Mouse (Mus musculus): ENCODE measurements at regions not wholly inside any gene's neighbourhood (a gene's known extent, or its start where the extent isn't known, plus 50 kb on each side); places are given as distances from the start of the nearest gene placed in this dataset.
"Not testable (repeated sequence)": the region's sequence is repeated elsewhere in the genome, so short reads cannot be mapped to it uniquely, and the experiment has no call there.

DNA sequence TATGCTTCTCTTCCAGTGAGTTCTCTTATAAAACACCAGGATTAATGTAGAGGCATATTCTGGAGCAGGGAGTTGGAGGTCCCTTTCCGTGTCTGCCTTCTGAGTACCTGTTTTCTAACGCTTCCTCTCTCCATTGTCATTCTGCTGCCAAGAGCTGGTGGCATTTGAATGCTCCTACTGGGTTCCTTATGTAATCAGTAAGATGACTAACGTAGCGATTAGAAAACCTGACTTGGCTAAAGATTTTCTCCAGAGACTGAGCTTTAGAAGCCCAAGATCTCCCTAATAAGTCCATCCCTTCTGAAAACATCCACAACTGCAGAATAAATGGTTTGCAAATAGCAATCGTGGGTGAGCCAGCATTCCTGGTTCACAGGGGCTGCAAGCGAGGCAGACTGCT, 174.5 kb downstream of the Dhx15 start:
- DNase-seq (ENCODE audit: extremely low spot score): no peak

DNA sequence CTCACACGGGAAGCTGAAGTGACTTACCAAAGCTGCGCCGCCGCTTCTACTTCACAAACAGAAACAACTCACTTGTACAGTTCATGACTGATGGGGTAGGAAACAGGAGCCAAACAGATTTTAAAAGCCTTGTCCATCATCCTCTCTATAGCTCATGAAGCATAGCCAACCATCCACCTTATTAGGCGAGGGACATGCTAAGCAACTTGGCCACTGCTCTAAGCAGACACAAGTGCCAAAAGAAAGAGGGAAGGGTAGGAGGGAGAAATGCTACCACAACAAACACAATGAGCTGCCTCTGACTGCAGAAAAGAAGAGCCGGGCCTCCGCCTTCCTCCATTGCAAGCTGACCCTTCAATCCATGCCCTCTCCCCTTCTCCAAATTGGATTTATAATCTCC, 179.9 kb downstream of the Dhx15 start:
- no peak for DNase-seq (ENCODE audit: extremely low spot score)

DNA sequence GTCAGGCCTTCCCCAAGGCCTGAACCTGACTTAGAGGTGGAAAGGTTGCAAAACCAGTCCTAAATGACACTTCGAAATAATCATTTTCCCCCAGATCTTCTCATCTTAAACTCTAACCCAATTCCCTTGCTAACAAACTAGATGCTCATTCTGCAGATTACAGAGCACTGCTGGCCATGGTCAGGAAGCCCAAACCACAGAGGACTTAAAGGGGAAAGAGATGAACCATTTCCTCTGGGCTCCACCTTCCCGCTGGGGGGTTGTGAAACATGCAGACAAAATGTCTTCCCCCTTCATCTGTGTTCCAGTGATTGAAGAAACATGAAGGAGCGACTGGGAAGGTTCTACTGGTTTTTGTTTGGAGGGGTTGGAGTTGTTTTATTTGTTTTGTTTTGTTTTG, 181.4 kb downstream of the Dhx15 start:
- no peak for DNase-seq (ENCODE audit: extremely low spot score)

DNA sequence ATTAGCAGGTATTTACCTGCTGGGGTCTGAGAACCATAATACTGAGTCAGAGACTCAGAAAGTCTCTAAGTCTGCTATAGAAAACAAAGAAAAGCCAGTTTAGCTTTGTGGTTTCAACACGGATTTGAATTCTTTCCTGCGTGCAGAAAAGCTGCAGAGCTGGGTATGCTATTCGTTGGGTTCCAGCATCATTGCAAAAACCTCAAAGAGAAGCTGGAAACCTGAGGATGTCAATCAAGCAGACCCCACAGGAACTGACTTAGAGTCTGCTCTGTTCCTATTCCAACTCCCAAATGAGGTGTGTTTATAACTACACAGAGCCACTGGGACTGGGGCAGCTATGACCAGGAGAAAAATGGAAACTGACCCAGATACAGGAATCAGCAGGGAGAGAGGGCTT, 183.5 kb downstream of the Dhx15 start:
- DNase-seq (ENCODE audit: extremely low spot score): no peak

DNA sequence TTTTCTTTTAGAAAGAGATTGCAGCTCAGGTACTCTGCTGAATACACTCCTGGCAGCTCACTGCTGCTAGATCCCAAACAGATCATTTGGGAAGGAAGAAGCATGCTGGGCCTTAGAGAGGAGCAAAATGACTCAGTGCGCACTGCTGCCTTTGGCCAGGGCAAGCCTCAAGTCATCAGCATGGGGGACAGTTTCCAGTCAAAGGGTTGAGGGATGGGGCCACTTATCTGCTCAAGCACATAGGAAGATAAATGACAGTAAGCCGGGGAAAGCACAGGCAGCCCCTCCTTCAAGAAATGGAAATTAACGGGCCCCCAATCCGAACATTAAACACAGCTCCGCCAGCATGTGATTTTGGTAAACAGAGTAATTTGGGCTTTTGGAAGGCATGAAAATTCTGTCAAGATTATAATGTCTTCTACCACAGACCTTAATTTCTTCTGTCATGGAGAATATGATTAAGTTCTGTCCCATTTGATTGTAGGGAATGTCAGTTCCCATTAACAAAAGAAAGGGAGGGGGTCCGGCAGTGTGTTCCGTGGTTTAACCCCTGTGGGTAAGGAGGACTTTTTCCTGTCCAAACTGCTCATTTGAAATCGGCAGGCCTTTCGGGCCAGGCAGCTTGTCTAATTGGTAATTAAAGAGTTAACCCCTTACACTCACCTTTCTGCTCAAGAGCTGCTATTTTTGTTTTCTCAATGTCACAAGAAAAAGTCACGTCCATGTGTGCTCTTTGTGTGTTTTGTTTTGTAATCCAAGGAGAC, 199.3 kb downstream of the Dhx15 start:
- DNase-seq (ENCODE audit: extremely low spot score): no peak

DNA sequence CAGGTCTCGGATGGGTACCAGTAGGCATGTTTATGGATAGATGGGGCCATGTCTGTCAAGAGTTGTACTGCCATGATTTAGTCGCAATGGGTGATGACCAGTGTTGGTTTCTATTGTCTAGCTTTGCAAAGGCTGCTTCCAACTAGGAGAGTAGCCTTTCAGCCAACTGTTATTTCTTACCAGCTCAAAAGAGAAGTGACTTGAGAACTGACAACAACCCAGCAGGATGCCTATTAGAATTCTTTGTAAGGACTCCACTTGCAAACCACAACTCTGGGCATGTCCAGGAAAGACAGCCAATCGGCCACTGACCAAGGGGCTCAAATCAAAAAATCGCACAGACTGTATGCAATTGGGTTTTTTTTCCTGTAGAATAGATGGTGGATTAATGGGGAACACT, 200.9 kb downstream of the Dhx15 start:
- DNase-seq (ENCODE audit: extremely low spot score): no peak

DNA sequence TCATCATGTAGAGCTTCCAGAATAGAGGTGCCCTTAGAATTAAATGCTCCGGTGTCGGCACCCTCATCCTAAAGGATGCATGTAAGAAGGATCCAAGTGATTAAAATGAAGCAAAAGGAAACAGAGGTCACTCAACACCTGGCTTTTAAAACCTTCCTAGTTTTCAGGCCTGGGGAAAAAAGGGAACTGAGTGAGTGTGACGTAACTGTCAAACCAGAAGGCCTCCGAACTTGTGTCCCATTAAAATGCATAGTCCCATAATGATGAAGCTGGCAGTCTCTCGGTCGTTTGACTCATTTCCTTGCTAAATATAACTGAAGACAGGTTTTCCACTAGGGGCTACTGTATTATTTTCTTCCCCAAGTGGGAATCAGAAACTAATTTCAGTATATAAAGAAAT, 201.4 kb downstream of the Dhx15 start:
- DNase-seq (ENCODE audit: extremely low spot score): no peak

DNA sequence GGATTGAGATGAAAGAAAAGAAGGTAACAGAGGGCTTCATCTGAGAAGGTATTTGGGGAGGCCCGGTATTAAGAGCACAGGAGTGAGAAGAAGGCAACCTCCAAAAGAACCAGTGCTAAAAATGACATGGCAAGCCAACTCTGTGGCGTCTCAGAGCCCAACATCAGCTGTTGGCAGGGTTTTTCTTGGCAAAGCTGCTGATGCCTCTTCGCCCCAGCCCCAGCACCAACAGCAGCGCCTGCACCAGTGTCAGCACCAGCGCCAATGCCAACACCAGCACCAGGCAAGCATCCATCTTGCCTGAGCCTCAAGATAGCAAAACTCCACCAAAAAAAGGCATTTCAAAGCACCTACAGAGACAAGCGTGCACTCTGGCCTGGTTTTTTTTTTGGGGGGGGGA, 205.3 kb downstream of the Dhx15 start:
- no peak for DNase-seq (ENCODE audit: extremely low spot score)

DNA sequence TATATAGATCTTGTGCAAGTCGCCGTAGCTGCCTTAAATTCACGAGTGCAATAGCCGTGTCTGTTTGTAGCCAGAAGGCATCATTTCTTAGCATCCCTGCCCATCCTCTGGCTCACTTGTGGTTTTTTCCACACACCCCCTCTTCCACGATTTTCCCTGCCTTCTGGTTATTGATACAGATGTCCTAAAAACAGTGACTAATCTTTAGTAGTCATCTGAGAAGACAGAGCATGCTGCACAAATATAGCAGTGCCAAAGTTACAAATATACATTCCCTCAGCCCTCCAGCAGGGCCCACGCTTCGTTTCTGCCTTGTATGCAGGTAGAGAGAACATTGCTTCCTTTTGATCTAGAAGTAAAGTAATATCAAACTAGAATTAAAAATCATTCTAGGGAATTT, 207.5 kb downstream of the Dhx15 start:
- DNase-seq (ENCODE audit: extremely low spot score): no peak

DNA sequence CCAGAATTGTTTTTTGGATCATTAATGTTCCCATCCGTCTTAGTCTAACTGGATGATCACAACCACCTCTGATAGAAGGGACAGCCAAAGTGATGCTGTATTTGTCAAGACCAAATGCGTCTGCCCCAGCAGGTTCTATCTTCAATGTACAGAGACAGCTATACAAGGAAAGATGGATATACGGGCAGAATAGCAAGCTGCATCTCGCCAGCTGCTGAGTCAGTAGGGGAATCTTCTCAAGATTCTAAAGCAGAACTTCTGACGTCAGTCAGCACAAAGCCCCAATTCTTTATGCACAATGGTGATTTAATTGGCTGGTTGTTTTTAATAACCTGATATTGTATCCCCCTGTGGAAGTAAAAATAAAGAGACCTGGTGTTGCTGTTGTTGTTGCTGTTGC, 209.4 kb downstream of the Dhx15 start:
- DNase-seq (ENCODE audit: extremely low spot score): no peak

DNA sequence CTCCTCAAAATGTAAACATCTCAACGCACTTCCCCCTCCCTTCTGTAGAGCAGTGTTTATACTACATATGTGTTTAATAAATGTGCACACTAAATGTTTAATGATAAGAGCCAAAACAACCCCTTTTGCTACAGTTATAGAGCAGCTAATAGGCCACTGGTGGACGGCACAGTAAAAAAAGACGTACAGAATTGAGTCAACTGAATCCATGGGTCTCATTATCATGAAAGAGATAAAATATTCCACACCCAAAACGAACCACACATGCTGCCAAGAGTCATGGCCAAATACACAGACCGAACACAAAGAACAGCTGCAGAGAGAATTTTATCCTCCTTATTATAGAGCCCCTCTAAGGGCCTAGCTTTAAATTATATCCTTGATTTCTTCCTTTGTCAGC, 237.8 kb downstream of the Dhx15 start:
- DNase-seq (ENCODE audit: extremely low spot score): no peak

DNA sequence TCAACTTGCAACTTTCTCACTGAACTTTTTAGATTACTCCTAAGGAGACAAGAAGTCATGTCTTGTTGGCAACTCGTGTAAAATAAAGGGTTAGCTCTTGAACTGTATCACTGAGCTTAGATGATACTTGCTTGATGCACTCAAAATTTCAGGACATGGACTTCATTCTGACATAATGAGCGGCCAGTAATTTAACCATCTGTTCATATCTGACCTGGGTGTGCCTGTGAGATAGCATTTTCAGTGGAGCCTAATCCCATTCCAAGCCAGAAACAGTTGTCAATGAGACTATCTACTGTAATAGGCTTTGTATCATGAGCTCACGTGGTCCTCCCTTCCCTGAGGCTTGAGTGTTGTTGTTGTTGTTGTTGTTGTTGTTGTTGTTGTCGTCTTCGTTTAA, 240.3 kb downstream of the Dhx15 start:
- no peak for DNase-seq (ENCODE audit: extremely low spot score)

DNA sequence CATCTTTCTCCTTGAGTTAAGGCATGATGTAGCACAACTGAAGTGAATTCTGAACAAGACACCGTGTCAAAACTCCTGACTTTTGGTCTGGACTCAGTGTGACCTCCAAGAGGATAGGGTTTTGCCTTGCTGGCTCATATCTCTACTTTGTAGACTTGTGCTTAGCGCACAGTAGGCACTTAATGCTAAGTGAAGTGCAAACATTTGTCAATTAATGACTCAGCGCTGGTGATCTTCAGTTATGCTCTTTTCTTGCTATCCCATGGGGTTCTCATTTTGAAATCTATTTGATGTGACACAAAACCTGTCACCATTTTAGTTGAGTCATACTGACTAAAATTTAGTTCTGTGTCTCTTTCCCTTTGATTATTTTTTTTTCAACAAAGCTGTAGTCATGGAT, 244.3 kb downstream of the Dhx15 start:
- DNase-seq (ENCODE audit: extremely low spot score): no peak

DNA sequence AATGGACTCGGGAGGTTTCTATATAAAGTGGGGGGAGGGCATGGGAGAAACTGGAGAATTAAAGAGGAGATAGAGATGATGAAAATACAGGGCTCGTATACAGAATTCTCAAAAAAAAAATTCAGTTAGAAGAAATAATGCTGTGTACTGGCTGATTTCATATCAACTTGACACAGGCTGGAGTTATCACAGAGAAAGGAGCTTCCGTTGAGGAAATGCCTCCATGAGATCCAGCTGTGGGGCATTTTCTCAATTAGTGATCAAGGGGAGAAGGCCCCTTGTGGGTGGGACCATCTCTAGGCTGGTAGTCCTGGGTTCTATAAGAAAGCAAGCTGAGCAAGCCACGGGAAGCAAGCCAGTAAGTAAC, 248.4 kb downstream of the Dhx15 start:
- not testable (repeated sequence) for DNase-seq (ENCODE audit: extremely low spot score)

DNA sequence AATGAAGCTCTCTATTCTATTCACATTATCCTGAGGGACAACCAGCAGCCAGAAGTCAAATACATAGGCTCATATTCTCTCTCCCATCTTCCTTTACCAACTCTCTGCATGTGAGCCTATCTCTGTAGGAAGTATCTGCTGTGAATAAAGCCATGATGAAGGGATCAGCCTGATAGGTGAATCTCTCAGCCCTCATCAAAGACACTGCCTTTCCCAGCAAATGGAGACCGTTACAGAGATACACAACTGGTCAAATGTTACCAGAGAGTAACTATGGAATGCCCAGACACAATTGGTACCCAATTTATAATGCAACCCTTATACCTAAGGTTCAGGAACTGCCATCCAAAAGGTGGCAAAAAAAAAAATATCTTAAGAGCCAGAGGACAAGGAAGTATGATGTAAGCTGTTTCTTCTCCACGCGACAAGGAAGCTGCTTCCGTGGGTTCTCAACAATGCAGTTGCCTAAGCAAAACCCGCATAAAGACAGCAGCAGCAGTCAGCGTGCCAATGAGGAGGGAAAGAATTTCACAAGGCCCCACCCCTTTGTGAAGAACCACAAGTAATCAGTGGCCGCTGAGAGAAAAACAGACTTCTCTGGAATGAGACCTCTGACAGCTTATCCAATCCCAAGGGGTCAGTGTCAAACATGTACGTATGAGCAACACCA, 248.9 kb downstream of the Dhx15 start:
- no peak for DNase-seq (ENCODE audit: extremely low spot score)

DNA sequence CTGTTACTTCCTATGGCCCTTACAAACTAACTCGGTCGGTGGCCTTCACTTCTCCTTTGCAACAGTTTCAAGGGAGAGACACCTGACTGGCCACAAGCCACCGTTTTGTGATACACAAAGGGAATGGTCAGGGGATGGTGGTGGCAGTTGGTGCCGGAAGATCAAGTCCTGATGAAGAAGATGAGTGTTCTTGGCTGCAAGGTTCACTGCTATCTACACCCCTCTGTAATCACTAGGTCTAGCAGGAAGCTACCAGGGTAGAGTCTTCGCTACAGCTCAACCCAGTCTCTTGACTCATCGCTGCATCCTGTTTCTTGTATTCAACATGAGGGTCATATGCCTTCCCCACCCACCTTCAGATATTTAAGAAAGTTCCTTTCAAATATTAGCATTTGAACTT, 251.5 kb downstream of the Dhx15 start:
- no peak for DNase-seq (ENCODE audit: extremely low spot score)

DNA sequence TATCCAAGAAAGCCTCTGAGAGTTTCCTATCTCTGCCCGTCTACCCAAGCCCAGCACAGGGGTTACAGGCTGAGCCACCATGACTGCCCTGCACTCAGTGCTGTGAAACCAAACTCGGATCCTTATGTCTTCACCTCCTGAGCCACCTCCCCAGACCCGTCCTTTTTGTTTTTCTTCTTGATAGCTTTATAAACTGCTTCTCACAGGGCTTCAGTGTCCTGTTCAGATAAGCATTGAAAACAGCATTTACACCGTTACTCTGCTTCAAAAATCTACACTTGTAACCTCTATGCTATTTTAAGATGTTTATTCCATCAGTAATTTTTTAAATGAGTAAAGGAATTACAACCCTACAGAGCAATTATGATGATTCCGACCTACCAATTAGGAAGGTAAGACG, 253.0 kb downstream of the Dhx15 start:
- no peak for DNase-seq (ENCODE audit: extremely low spot score)

DNA sequence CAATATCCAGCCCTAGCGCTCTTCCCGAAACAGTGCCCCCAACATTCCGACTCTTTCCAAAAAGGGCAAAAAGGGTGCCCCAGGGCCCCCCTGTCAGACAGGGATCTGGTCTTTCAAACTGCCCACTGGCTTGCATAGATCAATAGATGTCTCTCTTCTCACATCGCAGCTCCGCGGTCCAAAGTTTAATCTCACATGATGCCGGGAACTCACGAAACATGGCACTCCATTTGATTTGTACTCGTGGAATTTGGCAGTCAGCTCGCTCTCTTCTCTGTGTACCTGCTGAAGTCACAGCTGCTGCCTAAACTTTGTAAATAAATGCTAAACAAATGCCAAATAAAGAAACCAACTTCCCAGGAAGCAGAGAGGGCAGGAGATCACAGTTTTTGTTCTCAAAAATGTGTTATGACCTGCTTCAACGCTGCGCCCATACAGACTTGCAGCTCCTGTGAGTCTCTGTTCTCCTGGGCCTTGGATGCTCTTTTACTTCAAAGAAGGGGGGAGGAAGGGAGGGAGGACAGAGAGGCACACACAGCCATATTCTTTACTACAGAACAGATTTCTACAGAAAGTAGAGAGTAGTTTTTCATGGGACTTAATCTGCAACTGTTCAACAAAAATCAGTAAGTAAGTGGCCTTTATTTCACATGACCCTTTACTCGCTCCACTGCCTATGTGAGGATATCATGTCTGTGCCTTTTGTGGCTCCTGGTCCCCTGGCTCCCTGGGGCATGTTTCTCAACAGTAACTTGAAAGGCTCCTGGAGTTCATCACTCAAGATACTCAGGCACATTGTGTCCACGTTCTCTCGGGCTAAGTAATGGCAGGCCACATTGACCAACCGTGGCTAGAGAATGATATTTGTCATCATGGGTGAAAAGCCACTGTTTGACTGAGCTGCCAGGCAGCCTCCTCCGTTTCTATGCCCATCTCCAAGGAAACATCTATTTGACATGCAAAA, 254.6 kb downstream of the Dhx15 start:
- DNase-seq (ENCODE audit: extremely low spot score): no peak

DNA sequence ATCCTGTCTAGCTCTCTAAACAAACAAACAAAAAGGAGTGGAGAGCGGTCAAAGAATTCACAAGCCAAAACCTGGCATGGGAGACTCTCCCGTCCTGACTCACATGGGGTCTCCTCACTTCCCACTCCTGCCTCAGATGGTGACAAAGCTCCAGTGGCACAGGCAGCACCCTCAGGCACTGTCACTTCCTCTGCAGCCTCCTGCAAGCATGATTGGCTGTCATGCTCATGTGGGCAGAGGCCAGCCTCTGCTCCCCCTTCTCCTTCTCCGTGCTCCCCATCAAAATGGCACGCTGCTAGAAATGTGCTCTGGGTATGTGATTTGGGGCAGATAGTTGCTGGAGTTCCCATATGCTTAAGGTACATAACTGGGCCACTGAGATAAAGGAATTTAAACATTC, 255.4 kb downstream of the Dhx15 start:
- DNase-seq (ENCODE audit: extremely low spot score): no peak

DNA sequence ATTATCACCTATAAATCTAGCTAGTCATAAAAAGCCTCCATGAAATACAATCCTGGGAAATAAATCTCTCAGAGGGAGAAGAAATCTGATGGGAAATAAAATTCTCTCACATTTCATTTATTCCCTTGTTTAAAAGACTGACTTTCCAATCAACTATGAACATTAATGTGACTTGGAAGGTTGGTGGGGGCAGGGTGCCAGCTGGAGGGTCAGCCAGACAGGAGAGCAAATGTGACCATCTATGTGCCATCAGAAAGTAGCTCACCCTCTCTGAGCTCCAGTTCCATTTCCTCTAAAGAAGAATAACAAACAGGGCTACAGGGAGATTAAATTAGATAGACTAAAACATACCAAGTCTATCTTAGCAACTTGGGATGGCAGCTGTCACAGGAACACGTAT, 257.0 kb downstream of the Dhx15 start:
- DNase-seq (ENCODE audit: extremely low spot score): no peak

DNA sequence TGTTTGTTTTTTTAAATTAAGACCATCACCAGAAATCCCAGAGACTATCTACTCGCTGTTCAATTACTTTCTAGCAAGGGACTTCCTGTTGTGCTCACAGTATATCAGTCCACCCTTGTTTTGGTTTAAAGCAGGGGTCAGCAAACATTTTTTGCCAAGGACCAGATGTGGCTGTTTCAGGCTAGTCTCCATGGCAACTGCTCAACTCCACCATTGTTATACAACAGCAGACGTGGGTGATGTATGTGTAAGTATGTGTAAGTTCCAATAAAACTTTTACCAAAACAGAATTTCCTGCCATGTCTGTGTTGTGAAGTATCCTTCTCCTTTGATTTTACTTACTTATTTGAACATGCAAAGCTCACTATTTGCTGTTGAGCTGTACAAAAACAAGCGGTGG, 259.9 kb downstream of the Dhx15 start:
- no peak for DNase-seq (ENCODE audit: extremely low spot score)

DNA sequence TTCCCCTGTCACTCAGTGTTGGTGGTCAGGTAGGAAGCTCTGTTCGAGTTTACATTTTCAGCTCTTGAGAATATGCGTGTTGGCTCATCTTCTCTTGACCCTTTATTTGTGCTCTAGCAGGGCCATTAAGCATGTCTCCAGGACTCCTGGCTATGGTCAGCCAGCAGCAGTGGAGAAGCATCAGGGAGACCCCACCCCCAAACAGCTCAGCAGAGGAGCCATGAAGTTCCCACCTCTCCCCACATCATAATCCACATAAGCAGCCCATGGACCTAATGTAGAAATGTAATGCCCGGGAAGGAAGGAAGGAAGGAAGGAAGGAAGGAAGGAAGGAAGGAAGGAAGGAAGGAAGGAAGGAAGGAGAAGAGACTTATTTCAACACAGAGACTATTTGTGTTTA, 261.5 kb downstream of the Dhx15 start:
- DNase-seq (ENCODE audit: extremely low spot score): no peak

DNA sequence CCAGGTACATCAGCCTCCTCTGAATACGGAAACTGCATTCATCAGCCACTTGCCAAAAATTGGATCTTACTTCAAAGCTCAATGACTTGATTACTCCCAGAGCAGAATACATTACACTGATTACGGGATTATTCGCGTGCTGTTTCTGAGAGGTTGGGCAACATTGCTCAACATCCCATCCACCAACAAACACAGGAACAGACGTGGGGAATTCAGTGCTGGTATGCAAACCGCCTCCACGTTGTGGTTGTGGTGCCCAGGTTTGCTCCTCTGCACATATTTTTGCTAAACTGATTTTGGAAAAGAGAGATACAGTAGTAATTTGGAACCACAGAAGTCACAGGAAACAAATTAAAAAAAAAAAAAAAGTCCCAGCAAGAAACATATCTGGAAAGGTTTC, 266.9 kb downstream of the Dhx15 start:
- DNase-seq (ENCODE audit: extremely low spot score): no peak
